Mouse (Mus musculus) urinary bladder, postnatal 0 days (tissue): Measurements from ENCODE around the gene Mapk3. TPM values are rescaled to one million over a fixed set of nuclear protein-coding genes. Genes with fewer than 3 reads are reported as not detected.

Experiments used
- polyA plus RNA-seq: library from polyadenylated mRNA; unstranded; fragments of >200 nt; fragmentation: Nextera tagmentation; extraction: Ambion mirVana; gene quantifications from 2 replicates; pipeline ENCODE4 v1.2.1, GENCODE M21; 2015

Mapk3 gene
- polyA plus RNA-seq: 58.5 and 65.2 TPM in 2 replicates

GRCm38 (mm10) chr7:126759050-126759671 lies at the start of gene Mapk3:
Mapk3 (plus strand) TSS chr7:126759601.

GRCm38 (mm10) chr7:126766201-126766600 lies 6.8 kb downstream of the Mapk3 start, which contains the start of gene Gdpd3:
Gdpd3 (plus strand) TSS chr7:126766334.

GRCm38 (mm10) chr7:126776598-126777057 lies 17.2 kb downstream of the Mapk3 start, which contains the start of gene Ypel3:
Ypel3 (plus strand) TSS chr7:126776955.

GRCm38 (mm10) chr7:126780971-126781635 lies 21.7 kb downstream of the Mapk3 start, which contains the start of gene Tbx6:
Tbx6 (plus strand) TSS chr7:126781483.

GRCm38 (mm10) chr7:126791851-126792720 lies 32.7 kb downstream of the Mapk3 start, which contains the start of gene Ppp4c:
Ppp4c (minus strand) TSS chr7:126792496.

GRCm38 (mm10) chr7:126797411-126798126 lies 38.2 kb downstream of the Mapk3 start, which contains the start of gene Fam57b:
Fam57b (plus strand) TSS chr7:126797668.

Other genes starting within 250 kb of the Mapk3 start
- gene Eif3c, start 193.2 kb upstream of the Mapk3 start, polyA plus RNA-seq: 152 and 161 TPM in 2 replicates
- 2.1 and 3.6 TPM in 2 replicates for gene Apobr, start 174.7 kb upstream of the Mapk3 start, polyA plus RNA-seq
- gene Cln3, start 173.8 kb upstream of the Mapk3 start, polyA plus RNA-seq: 17.2 and 19.0 TPM in 2 replicates
- gene Il27, start 164.7 kb upstream of the Mapk3 start, polyA plus RNA-seq: not detected in 2 replicates
- 62.7 and 73.5 TPM in 2 replicates for gene Nupr1, start 128.7 kb upstream of the Mapk3 start, polyA plus RNA-seq
- gene Sgf29, start 110.3 kb upstream of the Mapk3 start, polyA plus RNA-seq: 24.1 and 28.7 TPM in 2 replicates
- gene Sult1a1, start 83.2 kb upstream of the Mapk3 start, polyA plus RNA-seq: 16.8 and 17.8 TPM in 2 replicates
- gene Bola2, start 64.2 kb upstream of the Mapk3 start, polyA plus RNA-seq: 81.7 and 98.8 TPM in 2 replicates
- 4.7 and 5.1 TPM in 2 replicates for gene Slx1b, start 63.8 kb upstream of the Mapk3 start, polyA plus RNA-seq
- 15.1 and 33.5 TPM in 2 replicates for gene Coro1a, start 51.8 kb upstream of the Mapk3 start, polyA plus RNA-seq
- gene Gdpd3, start 6.7 kb downstream of the Mapk3 start, polyA plus RNA-seq: 7.6 and 8.7 TPM in 2 replicates
- gene Ypel3, start 17.4 kb downstream of the Mapk3 start, polyA plus RNA-seq: 67.6 and 97.6 TPM in 2 replicates
- 0.12 and 0.15 TPM in 2 replicates for gene Tbx6, start 21.9 kb downstream of the Mapk3 start, polyA plus RNA-seq
- 111 and 119 TPM in 2 replicates for gene Ppp4c, start 32.9 kb downstream of the Mapk3 start, polyA plus RNA-seq
- gene Fam57b, start 38.1 kb downstream of the Mapk3 start, polyA plus RNA-seq: 0.17 and 0.30 TPM in 2 replicates
- gene 4930451I11Rik, start 72.0 kb downstream of the Mapk3 start, polyA plus RNA-seq: not detected in 2 replicates
- gene Doc2a, start 87.8 kb downstream of the Mapk3 start, polyA plus RNA-seq: 0.08 TPM in 1 of 2 replicates, not detected in the other
- 9.5 and 10.4 TPM in 2 replicates for gene Hirip3, start 102.4 kb downstream of the Mapk3 start, polyA plus RNA-seq
- 45.1 and 48.6 TPM in 2 replicates for gene Ino80e, start 102.8 kb downstream of the Mapk3 start, polyA plus RNA-seq
- 18.7 and 20.2 TPM in 2 replicates for gene Taok2, start 125.1 kb downstream of the Mapk3 start, polyA plus RNA-seq
- 34.6 and 38.2 TPM in 2 replicates for gene Tmem219, start 163.3 kb downstream of the Mapk3 start, polyA plus RNA-seq
- gene Kctd13, start 169.3 kb downstream of the Mapk3 start, polyA plus RNA-seq: 9.1 and 9.7 TPM in 2 replicates
- not detected in 2 replicates for gene Asphd1, start 190.0 kb downstream of the Mapk3 start, polyA plus RNA-seq
- gene Sez6l2, start 191.0 kb downstream of the Mapk3 start, polyA plus RNA-seq: 0.19 and 0.22 TPM in 2 replicates
- 95.8 and 103 TPM in 2 replicates for gene Cdipt, start 216.3 kb downstream of the Mapk3 start, polyA plus RNA-seq
- 1.7 and 1.9 TPM in 2 replicates for gene Cdiptos, start 216.5 kb downstream of the Mapk3 start, polyA plus RNA-seq